Mouse (Mus musculus) cortical plate, adult 2 months (tissue): ENCODE data around the gene Hoxa9. TPM values are rescaled to one million over a fixed set of nuclear protein-coding genes. Genes with fewer than 3 reads are reported as not detected.

Source experiments
- H3K27ac ChIP-seq: fragments of 200-500 bp; 2 replicates; pipeline ENCODE4 v1.5.1; 2012; ENCODE audit warnings: low read length, control low read depth, inconsistent platforms; ENCODE audit not compliant: insufficient read depth
- H3K4me1 ChIP-seq: fragments of 200-500 bp; 2 replicates; pipeline ENCODE4 v1.6.1; 2011; ENCODE audit warnings: low read length; ENCODE audit not compliant: control insufficient read depth, insufficient read depth
- H3K4me3 ChIP-seq: fragments of 200-500 bp; 2 replicates; pipeline ENCODE4 v1.5.1; 2011; ENCODE audit warnings: mild to moderate bottlenecking, low read length, control low read depth; ENCODE audit not compliant: insufficient read depth
- CTCF ChIP-seq: fragments of 200-500 bp; IDR thresholded peaks from 2 replicates; pipeline ENCODE4 v1.5.1; 2011; ENCODE audit warnings: mild to moderate bottlenecking, control low read depth, low read length; ENCODE audit not compliant: insufficient read depth; ENCODE audit errors: extremely low read depth
- POLR2A ChIP-seq: fragments of 200-500 bp; IDR thresholded peaks from 2 replicates; pipeline ENCODE4 v1.6.1; 2011; ENCODE audit warnings: mild to moderate bottlenecking, low read length, control low read depth; ENCODE audit not compliant: insufficient read depth; ENCODE audit errors: extremely low read depth
- polyA plus RNA-seq: library from polyadenylated mRNA; depleted of rRNA; stranded (reverse); fragments of >200 nt; gene quantifications from 2 replicates; pipeline ENCODE4 v1.2.3, GENCODE M21; 2012

Gene Hoxa9
- polyA plus RNA-seq, 1 experiment = not detected

GRCm38 (mm10) chr6:52261751-52262462 lies 31.0 kb upstream of the Hoxa9 start:
- TF ChIP-seq CTCF (no peak), POLR2A (no peak)
- H3K4me3 ChIP-seq = no peak overlapping the region
- H3K4me1 ChIP-seq = no peaks in the 10 kb centered on the region
- no peak overlapping the region for H3K27ac ChIP-seq

- no peak for TF ChIP-seq CTCF
- no peak for TF ChIP-seq POLR2A
- no peaks in the 10 kb centered on the region for H3K4me1 ChIP-seq
- H3K27ac ChIP-seq = no peak within 1 kb of the TSS
- no peak within 1 kb of the TSS for H3K4me3 ChIP-seq
These were observed 30.0 kb upstream of the Hoxa9 start, which contains the start of gene Hoxa13 for GRCm38 (mm10) chr6:52260654-52261575. TSS of gene Hoxa13 (minus strand) at chr6:52260880.

GRCm38 (mm10) chr6:52259811-52260261 lies 28.9 kb upstream of the Hoxa9 start:
- no peaks in the 10 kb centered on the region for H3K4me1 ChIP-seq
- no peak overlapping the region for H3K4me3 ChIP-seq
- TF ChIP-seq POLR2A (no peak), CTCF (no peak)
- no peak overlapping the region for H3K27ac ChIP-seq

- Histone ChIP-seq H3K4me3 (no peak overlapping the region), H3K27ac (no peak overlapping the region), H3K4me1 (no peaks in the 10 kb centered on the region)
- TF ChIP-seq CTCF = no peak
These were observed 28.3 kb upstream of the Hoxa9 start for GRCm38 (mm10) chr6:52259081-52259790.

GRCm38 (mm10) chr6:52256956-52257355 lies 26.1 kb upstream of the Hoxa9 start:
- Histone ChIP-seq H3K4me3 (no peak overlapping the region), H3K4me1 (no peaks in the 10 kb centered on the region), H3K27ac (no peak overlapping the region)

GRCm38 (mm10) chr6:52253511-52254500 lies 22.9 kb upstream of the Hoxa9 start:
- Histone ChIP-seq H3K4me1 (no peaks in the 10 kb centered on the region), H3K27ac (no peak overlapping the region), H3K4me3 (no peak overlapping the region)
- no peak for TF ChIP-seq POLR2A
- no peak for TF ChIP-seq CTCF

More at GRCm38 (mm10) chr6:52256956-52257355, 26.1 kb upstream of the Hoxa9 start:
- TF ChIP-seq POLR2A = no peak
- TF ChIP-seq CTCF = peak; percentile 78

- Histone ChIP-seq H3K27ac (no peak overlapping the region), H3K4me1 (no peaks in the 10 kb centered on the region), H3K4me3 (no peak overlapping the region)
- TF ChIP-seq CTCF = no peak
- no peak for TF ChIP-seq POLR2A
These were observed 22.0 kb upstream of the Hoxa9 start for GRCm38 (mm10) chr6:52252775-52253376.

- H3K4me3 ChIP-seq = no peak overlapping the region
- no peaks in the 10 kb centered on the region for H3K4me1 ChIP-seq
- TF ChIP-seq CTCF (no peak), POLR2A (no peak)
- no peak overlapping the region for H3K27ac ChIP-seq
These were observed 21.3 kb upstream of the Hoxa9 start for GRCm38 (mm10) chr6:52252016-52252774.
